Mouse (Mus musculus): Measurements from ENCODE around the gene Adamtsl5.
A peak's percentile ranks its signal among the peaks of the same experiment; 100 is the strongest.

Gene Adamtsl5

DNA sequence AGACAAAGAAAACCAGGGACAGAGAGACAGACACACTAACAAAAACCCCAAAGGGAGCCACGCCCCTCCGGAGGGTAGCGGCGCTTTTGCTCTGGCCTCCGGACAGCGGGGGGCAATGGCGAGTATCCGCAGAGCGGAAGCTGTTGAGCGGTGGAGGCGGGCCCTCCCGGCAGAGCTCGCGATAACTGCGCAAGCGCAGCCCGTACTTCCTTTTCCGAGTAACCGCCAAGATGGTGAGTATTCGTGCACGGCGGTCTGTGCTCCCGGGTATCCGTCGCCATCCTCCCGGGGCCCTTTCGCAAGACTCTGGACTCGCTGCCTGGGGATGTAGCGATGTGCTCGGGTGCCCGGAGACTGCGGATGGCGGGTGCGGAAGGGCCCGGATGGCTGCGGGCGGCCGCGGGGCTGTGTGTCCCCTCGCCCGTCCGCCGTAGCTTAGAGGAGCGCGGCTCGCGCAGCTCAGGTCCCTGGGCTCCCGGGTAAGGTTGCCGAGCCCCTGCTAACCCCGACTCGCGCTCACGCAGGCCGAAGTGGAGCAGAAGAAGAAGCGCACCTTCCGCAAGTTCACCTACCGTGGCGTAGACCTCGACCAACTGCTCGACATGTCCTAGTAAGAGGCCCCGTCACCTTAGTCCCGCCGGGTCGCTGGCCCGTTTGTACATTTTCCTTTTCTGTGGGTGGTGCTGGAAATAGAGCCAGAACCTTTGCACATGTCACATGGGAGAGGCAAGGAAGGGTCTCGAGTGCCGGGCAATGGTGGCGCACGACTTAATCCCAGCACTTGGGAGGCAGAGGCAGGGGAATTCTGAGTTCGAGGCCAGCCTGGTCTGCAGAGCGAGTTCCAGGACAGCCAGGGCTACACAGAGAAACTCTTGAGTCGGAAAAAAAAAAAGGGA is 55.7 kb downstream of the Adamtsl5 start, which contains the start of gene Rps15:
TSS of gene Rps15 (plus strand) at position 203 of the 896 bp plus-strand sequence.
- peak; percentile 97 for DNase-seq

Measured in liver (tissue).